Mouse (Mus musculus) heart, postnatal 0 days (tissue): Measurements from ENCODE around the gene Ttc16.

Experiments used
- CTCF ChIP-seq: IDR thresholded peaks from 2 replicates; pipeline ENCODE4 v1.5.1; 2016; ENCODE audit warnings: antibody characterized with exemption, control low read depth, low read depth
- EP300 ChIP-seq: IDR thresholded peaks from 2 replicates; pipeline ENCODE4 v1.6.1; 2016; ENCODE audit warnings: antibody characterized with exemption, low read depth

GRCm38 (mm10) chr2:32761859-32762258 lies 13.6 kb downstream of the Ttc16 start:
- TF ChIP-seq CTCF (no peak), EP300 (no peak)
